Mouse (Mus musculus) ES-E14 (cell line): ENCODE data around the gene Oaz1.
"Not testable (repeated sequence)": the region's sequence is repeated elsewhere in the genome, so short reads cannot be mapped to it uniquely, and the experiment has no call there.

Experiments
- HCFC1 ChIP-seq: IDR thresholded peaks from 2 replicates; pipeline ENCODE4 v1.6.1; 2012; ENCODE audit warnings: low read length, inconsistent platforms, borderline replicate concordance; ENCODE audit not compliant: insufficient read depth
- MAFK ChIP-seq: IDR thresholded peaks from 2 replicates; pipeline ENCODE4 v1.6.1; 2014; ENCODE audit warnings: mild to moderate bottlenecking, low read depth, low read length, inconsistent platforms; ENCODE audit not compliant: insufficient read depth
- ZC3H11A ChIP-seq: IDR thresholded peaks from 2 replicates; pipeline ENCODE4 v1.6.1; 2012; ENCODE audit warnings: low read depth, mild to moderate bottlenecking, inconsistent platforms, low read length, borderline replicate concordance
- ZNF384 ChIP-seq: IDR thresholded peaks from 2 replicates; pipeline ENCODE4 v1.6.1; 2012; ENCODE audit warnings: low read depth, low read length, inconsistent platforms

DNA sequence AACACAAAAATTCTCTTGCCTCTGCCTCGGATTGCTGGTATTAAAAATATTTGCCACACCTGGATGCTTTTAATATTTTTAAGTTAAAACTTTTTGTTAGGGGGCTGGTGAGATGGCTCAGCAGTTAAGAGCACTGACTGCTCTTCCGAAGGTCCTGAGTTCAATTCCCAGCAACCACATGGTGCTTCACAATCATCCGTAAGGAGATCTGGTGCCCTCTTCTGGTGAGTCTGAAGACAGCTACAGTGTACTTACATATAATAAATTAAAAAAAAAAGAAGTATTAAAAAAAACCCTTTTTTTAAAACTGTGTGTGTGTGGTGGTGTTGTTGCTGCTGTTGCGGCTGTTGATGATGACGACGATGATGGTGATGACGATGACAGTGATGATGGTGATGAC is 8.5 kb upstream of the Oaz1 start:
- TF ChIP-seq ZNF384, result peak; percentile 57; the same call in 1 of the 2 replicates
- TF ChIP-seq MAFK, HCFC1, ZC3H11A: not testable (repeated sequence)
